Mouse (Mus musculus): Measurements from ENCODE around the gene Neurod1. TPM values are rescaled to one million over a fixed set of nuclear protein-coding genes. Genes with fewer than 3 reads are reported as not detected.

The Neurod1 gene
- polyA plus RNA-seq, 1 experiment from 2014 or later = 2.3 TPM

DNA sequence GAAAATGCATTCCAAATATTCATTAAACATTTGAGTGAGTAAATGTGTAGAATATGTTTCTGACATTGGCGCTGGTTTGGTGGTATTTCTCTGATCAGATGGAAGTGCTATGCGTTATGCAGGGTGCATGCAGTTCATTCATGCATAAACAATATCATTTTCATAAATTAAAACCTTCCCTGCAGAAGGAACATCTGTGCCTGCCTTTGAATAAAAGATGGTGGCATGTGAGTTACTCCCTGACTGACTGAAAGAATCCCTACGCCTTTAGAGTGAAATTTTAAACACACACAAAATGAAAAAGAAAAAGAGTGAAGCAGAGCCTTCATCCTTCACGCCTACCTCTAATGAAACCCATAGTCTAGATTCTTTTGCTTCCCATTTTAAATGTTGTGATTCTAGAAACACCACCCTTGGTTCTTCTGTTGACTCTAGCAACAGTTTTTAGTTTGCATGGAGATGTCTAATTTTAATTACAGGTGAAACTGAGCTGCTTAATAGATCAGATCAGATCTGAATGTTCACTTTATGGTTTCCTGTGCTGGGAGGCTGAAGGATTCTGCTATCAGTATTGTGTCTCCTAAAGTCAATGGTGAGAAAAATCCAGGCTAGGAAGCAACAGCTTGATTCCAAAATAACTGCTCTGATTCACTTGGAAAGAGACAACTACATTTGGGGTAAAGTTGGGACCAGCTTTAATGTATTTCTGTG lies 5.7 kb downstream of the Neurod1 start:
- no peak for ATAC-seq (replicated peaks; ENCODE audit: low FRiP score, low TSS enrichment, low read depth)
- H3K9me3 ChIP-seq (ENCODE audit: control insufficient read depth, low read length) = no peaks in the 10 kb centered on the region
- H3K4me3 ChIP-seq (ENCODE audit: low read depth, low read length) = no peak overlapping the region
- H3K36me3 ChIP-seq (ENCODE audit: control insufficient read depth, insufficient read depth, low read length) = no peaks in the 10 kb centered on the region
- no peak overlapping the region for H3K9ac ChIP-seq (ENCODE audit: low read length)
- H3K4me2 ChIP-seq (ENCODE audit: low read length) = no peak overlapping the region
- WGBS = 62% methylated on average over 4 of the region's 4 CpGs
- DNase-seq (ENCODE audit: low spot score) = no peak
- H3K4me1 ChIP-seq (replicated peaks; ENCODE audit: control insufficient read depth, insufficient read depth, low read length) = 0 out of 2 replicates have a peak, but pooled peaks cover 2% of the 10 kb centered on the region
- peaks cover 41% of the 10 kb centered on the region for H3K27me3 ChIP-seq (replicated peaks; ENCODE audit: control insufficient read depth, insufficient read depth, low read length)
- no peak overlapping the region for H3K27ac ChIP-seq (ENCODE audit: low read depth)

GRCm38 (mm10) chr2:79449371-79449770 lies 7.2 kb downstream of the Neurod1 start:
- no peak for DNase-seq (ENCODE audit: low spot score)
- Histone ChIP-seq H3K9me3 (ENCODE audit: control insufficient read depth, low read length) (no peaks in the 10 kb centered on the region), H3K27me3 (replicated peaks; ENCODE audit: control insufficient read depth, insufficient read depth, low read length) (peaks cover 27% of the 10 kb centered on the region), H3K36me3 (ENCODE audit: control insufficient read depth, insufficient read depth, low read length) (no peaks in the 10 kb centered on the region), H3K9ac (ENCODE audit: low read length) (no peak overlapping the region), H3K4me3 (ENCODE audit: low read depth, low read length) (no peak overlapping the region), H3K4me1 (replicated peaks; ENCODE audit: control insufficient read depth, insufficient read depth, low read length) (no peaks in the 10 kb centered on the region), H3K4me2 (ENCODE audit: low read length) (no peak overlapping the region), H3K27ac (ENCODE audit: low read depth) (no peak overlapping the region)
- 81% methylated on average over 4 of the region's 4 CpGs for WGBS
- ATAC-seq (replicated peaks; ENCODE audit: low FRiP score, low TSS enrichment, low read depth) = no peak

GRCm38 (mm10) chr2:79447198-79447597 lies 9.4 kb downstream of the Neurod1 start:
- WGBS = 87% methylated on average over 1 of the region's 1 CpGs
- Histone ChIP-seq H3K27me3 (replicated peaks; ENCODE audit: control insufficient read depth, insufficient read depth, low read length) (peaks cover 11% of the 10 kb centered on the region), H3K36me3 (ENCODE audit: control insufficient read depth, insufficient read depth, low read length) (no peaks in the 10 kb centered on the region), H3K9me3 (ENCODE audit: control insufficient read depth, low read length) (no peaks in the 10 kb centered on the region), H3K9ac (ENCODE audit: low read length) (no peak overlapping the region), H3K4me1 (replicated peaks; ENCODE audit: control insufficient read depth, insufficient read depth, low read length) (no peaks in the 10 kb centered on the region), H3K4me2 (ENCODE audit: low read length) (no peak overlapping the region), H3K27ac (ENCODE audit: low read depth) (no peak overlapping the region), H3K4me3 (ENCODE audit: low read depth, low read length) (no peak overlapping the region)
- no peak for DNase-seq (ENCODE audit: low spot score)
- ATAC-seq (replicated peaks; ENCODE audit: low FRiP score, low TSS enrichment, low read depth) = no peak

DNA sequence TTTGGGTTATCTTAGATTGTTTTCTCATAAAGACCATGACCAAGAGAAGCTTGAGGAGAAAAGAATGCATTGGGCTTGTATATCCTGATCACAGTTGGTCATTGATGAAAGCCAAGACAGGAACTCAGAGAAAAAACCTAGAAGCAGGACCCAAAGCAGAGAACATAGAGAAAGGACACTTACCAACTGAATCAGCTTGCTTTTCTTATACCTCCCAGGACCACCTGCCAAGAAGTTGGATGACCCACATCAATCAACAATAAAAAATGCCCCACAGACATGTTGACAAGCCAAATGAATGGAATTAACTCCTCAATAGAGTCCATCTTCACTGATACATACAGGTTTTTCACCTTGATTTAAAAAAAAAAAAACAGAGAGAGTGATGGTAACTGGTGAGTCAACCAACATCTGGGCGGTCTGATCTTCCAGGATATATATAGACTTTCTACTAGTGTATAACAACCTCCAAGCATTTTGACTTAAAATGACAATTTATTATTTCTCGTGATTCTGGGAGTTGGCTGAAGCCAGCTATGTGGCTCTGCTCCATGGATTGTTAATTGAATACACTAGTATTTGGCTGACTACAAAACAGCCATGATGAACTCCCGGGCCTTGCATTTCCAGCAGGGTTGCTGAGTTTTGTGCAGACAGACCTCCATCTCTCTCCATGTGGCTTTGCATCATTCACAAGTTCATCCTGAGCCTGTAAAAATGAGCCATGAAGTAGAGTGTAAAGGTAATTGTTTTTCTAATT lies 12.5 kb downstream of the Neurod1 start:
- Histone ChIP-seq H3K9ac (ENCODE audit: low read length) (no peak overlapping the region), H3K4me3 (ENCODE audit: low read depth, low read length) (no peak overlapping the region), H3K4me1 (replicated peaks; ENCODE audit: control insufficient read depth, insufficient read depth, low read length) (no peaks in the 10 kb centered on the region), H3K27ac (ENCODE audit: low read depth) (no peak overlapping the region), H3K4me2 (ENCODE audit: low read length) (no peak overlapping the region), H3K9me3 (ENCODE audit: control insufficient read depth, low read length) (no peaks in the 10 kb centered on the region), H3K36me3 (ENCODE audit: control insufficient read depth, insufficient read depth, low read length) (no peaks in the 10 kb centered on the region), H3K27me3 (replicated peaks; ENCODE audit: control insufficient read depth, insufficient read depth, low read length) (no peaks in the 10 kb centered on the region)
- ATAC-seq (replicated peaks; ENCODE audit: low FRiP score, low TSS enrichment, low read depth) = no peak
- DNase-seq (ENCODE audit: low spot score) = no peak
- 91% methylated on average over 3 of the region's 3 CpGs for WGBS

DNA sequence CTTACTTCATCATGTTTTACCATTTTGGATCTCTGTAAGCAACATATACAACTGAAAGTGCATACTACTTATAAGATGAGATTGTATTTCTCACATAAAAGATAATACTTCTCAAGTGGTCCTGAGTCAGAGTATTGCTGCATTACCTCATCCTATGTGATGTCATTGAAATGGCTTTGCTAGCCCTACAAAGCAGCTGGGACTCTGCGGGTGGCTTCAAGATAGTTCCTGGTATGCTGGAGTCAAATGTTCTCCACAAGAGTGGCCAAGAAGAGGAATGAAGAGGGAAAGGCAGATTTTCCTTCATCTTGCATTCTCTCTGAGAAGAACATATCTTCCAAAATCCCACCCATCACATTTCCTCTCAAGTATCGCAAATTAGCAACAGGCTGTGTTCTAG lies 13.2 kb downstream of the Neurod1 start:
- H3K27me3 ChIP-seq (replicated peaks; ENCODE audit: control insufficient read depth, insufficient read depth, low read length) = no peaks in the 10 kb centered on the region
- no peaks in the 10 kb centered on the region for H3K36me3 ChIP-seq (ENCODE audit: control insufficient read depth, insufficient read depth, low read length)
- H3K27ac ChIP-seq (ENCODE audit: low read depth) = no peak overlapping the region
- no peak overlapping the region for H3K4me3 ChIP-seq (ENCODE audit: low read depth, low read length)
- ATAC-seq (replicated peaks; ENCODE audit: low FRiP score, low TSS enrichment, low read depth) (no peak), DNase-seq (ENCODE audit: low spot score) (no peak)
- no peak overlapping the region for H3K9ac ChIP-seq (ENCODE audit: low read length)
- H3K4me1 ChIP-seq (replicated peaks; ENCODE audit: control insufficient read depth, insufficient read depth, low read length) = no peaks in the 10 kb centered on the region
- H3K9me3 ChIP-seq (ENCODE audit: control insufficient read depth, low read length) = no peaks in the 10 kb centered on the region
- WGBS = 88% methylated on average over 2 of the region's 2 CpGs
- H3K4me2 ChIP-seq (ENCODE audit: low read length) = no peak overlapping the region

DNA sequence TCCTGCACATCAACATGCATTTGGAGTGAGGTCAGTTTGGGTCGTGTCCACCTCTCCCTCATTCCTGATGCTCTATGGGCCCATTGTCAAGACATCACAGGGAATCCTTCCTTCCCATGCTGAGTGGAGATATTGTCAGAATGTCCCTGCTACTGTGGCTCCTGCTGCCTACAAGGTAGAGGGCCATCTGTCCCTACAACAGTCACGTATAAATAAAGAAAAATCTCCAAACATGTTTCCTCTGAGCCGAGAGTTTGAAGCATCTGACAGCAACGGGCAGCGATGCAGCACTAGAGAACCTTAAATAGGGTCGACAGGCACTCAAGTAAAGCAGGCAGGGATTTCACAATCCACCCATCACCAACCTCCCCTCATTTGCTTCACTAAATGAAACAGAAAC lies 13.6 kb downstream of the Neurod1 start:
- Histone ChIP-seq H3K36me3 (ENCODE audit: control insufficient read depth, insufficient read depth, low read length) (no peaks in the 10 kb centered on the region), H3K4me2 (ENCODE audit: low read length) (no peak overlapping the region), H3K9ac (ENCODE audit: low read length) (no peak overlapping the region), H3K27me3 (replicated peaks; ENCODE audit: control insufficient read depth, insufficient read depth, low read length) (no peaks in the 10 kb centered on the region), H3K4me3 (ENCODE audit: low read depth, low read length) (no peak overlapping the region), H3K27ac (ENCODE audit: low read depth) (no peak overlapping the region), H3K4me1 (replicated peaks; ENCODE audit: control insufficient read depth, insufficient read depth, low read length) (no peaks in the 10 kb centered on the region), H3K9me3 (ENCODE audit: control insufficient read depth, low read length) (no peaks in the 10 kb centered on the region)
- ATAC-seq (replicated peaks; ENCODE audit: low FRiP score, low TSS enrichment, low read depth) (no peak), DNase-seq (ENCODE audit: low spot score) (no peak)
- WGBS = 79% methylated on average over 6 of the region's 6 CpGs

DNA sequence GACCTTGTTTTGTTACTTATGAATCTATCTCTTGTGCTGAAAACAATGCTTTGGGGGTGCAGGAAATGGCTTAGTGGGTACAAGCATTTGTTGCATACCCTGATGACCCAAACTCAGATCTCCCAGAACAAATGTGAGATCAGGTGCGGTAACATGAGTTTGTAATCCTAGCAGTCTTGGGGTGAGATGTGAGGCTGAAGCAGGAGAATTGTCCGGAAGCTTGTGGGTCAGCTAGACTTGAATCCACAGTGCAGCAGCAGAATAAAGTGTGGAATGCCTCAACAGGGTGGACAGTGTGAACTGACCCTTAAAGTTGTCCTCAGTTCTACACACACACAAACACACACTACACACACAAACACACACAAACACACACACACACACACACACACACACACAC lies 14.3 kb downstream of the Neurod1 start:
- Histone ChIP-seq H3K27me3 (replicated peaks; ENCODE audit: control insufficient read depth, insufficient read depth, low read length) (no peaks in the 10 kb centered on the region), H3K4me2 (ENCODE audit: low read length) (no peak overlapping the region), H3K9ac (ENCODE audit: low read length) (no peak overlapping the region), H3K9me3 (ENCODE audit: control insufficient read depth, low read length) (no peaks in the 10 kb centered on the region), H3K4me3 (ENCODE audit: low read depth, low read length) (no peak overlapping the region), H3K27ac (ENCODE audit: low read depth) (no peak overlapping the region), H3K36me3 (ENCODE audit: control insufficient read depth, insufficient read depth, low read length) (no peaks in the 10 kb centered on the region), H3K4me1 (replicated peaks; ENCODE audit: control insufficient read depth, insufficient read depth, low read length) (no peaks in the 10 kb centered on the region)
- DNase-seq (ENCODE audit: low spot score) (no peak), ATAC-seq (replicated peaks; ENCODE audit: low FRiP score, low TSS enrichment, low read depth) (no peak)
- whole genome bisulfite sequencing = 94% methylated on average over 2 of the region's 2 CpGs

GRCm38 (mm10) chr2:79430061-79430460 lies 26.5 kb downstream of the Neurod1 start:
- H3K4me2 ChIP-seq (ENCODE audit: low read length) = no peak overlapping the region
- ATAC-seq (replicated peaks; ENCODE audit: low FRiP score, low TSS enrichment, low read depth) (no peak), DNase-seq (ENCODE audit: low spot score) (no peak)
- no peaks in the 10 kb centered on the region for H3K36me3 ChIP-seq (ENCODE audit: control insufficient read depth, insufficient read depth, low read length)
- H3K27me3 ChIP-seq (replicated peaks; ENCODE audit: control insufficient read depth, insufficient read depth, low read length) = peaks cover 22% of the 10 kb centered on the region; the same call in 1 of the 2 replicates
- H3K27ac ChIP-seq (ENCODE audit: low read depth) = no peak overlapping the region
- H3K4me1 ChIP-seq (replicated peaks; ENCODE audit: control insufficient read depth, insufficient read depth, low read length) = peaks cover 6% of the 10 kb centered on the region
- no peaks in the 10 kb centered on the region for H3K9me3 ChIP-seq (ENCODE audit: control insufficient read depth, low read length)
- no peak overlapping the region for H3K4me3 ChIP-seq (ENCODE audit: low read depth, low read length)
- no peak overlapping the region for H3K9ac ChIP-seq (ENCODE audit: low read length)

GRCm38 (mm10) chr2:79429650-79430049 lies 26.9 kb downstream of the Neurod1 start:
- Histone ChIP-seq H3K9me3 (ENCODE audit: control insufficient read depth, low read length) (no peaks in the 10 kb centered on the region), H3K4me1 (replicated peaks; ENCODE audit: control insufficient read depth, insufficient read depth, low read length) (peaks cover 6% of the 10 kb centered on the region), H3K4me3 (ENCODE audit: low read depth, low read length) (no peak overlapping the region), H3K27ac (ENCODE audit: low read depth) (no peak overlapping the region), H3K36me3 (ENCODE audit: control insufficient read depth, insufficient read depth, low read length) (no peaks in the 10 kb centered on the region), H3K27me3 (replicated peaks; ENCODE audit: control insufficient read depth, insufficient read depth, low read length) (peaks cover 22% of the 10 kb centered on the region; the same call in 1 of the 2 replicates), H3K9ac (ENCODE audit: low read length) (no peak overlapping the region), H3K4me2 (ENCODE audit: low read length) (no peak overlapping the region)
- no peak for ATAC-seq (replicated peaks; ENCODE audit: low FRiP score, low TSS enrichment, low read depth)
- DNase-seq (ENCODE audit: low spot score) = no peak
- 15% methylated on average over 6 of the region's 6 CpGs for WGBS

All from intestine, embryonic 14.5 days (tissue).